Mouse (Mus musculus): Measurements from ENCODE around the gene Sox30.
"Not testable (repeated sequence)": the region's sequence is repeated elsewhere in the genome, so short reads cannot be mapped to it uniquely, and the experiment has no call there.

GRCm38 (mm10) chr11:46053457-46053856, 73.3 kb downstream of the Sox30 start:
- not testable (repeated sequence) for TF ChIP-seq POLR2A (IDR thresholded peaks at IDR 0.05; ENCODE audit: borderline replicate concordance, low read depth, low read length); CTCF (IDR thresholded peaks at IDR 0.05; ENCODE audit: low read depth, low read length)

Data from bone marrow macrophage, adult 2 months (primary cell).